Mouse (Mus musculus) layer of hippocampus, postnatal 10 days (tissue): Measurements from ENCODE around the gene Pcsk6. TPM values are rescaled to one million over a fixed set of nuclear protein-coding genes. Genes with fewer than 3 reads are reported as not detected.
A peak's percentile ranks its signal among the peaks of the same experiment; 100 is the strongest.
"Not testable (repeated sequence)": the region's sequence is repeated elsewhere in the genome, so short reads cannot be mapped to it uniquely, and the experiment has no call there.

Source experiments
- DNase-seq, 2 experiments: peaks; one replicate each; pipeline ENCODE4 v3.0.0; 2021; ENCODE audit warnings: low spot score in 2 of 2
- total RNA-seq, 2 experiments: library from RNA; stranded (reverse); gene quantifications; 2 replicates each; pipeline ENCODE4 v1.2.3; 2021

The Pcsk6 gene
- total RNA-seq, 2 experiments from 2014 or later: 10.8 to 11.6 TPM

GRCm38 (mm10) chr7:66046921-66047918 is 185.7 kb downstream of the Pcsk6 start:
- no peak for DNase-seq

- DNase-seq: no peak
Measured at GRCm38 (mm10) chr7:66047975-66048374, 186.4 kb downstream of the Pcsk6 start.

- no peak for DNase-seq
Measured at GRCm38 (mm10) chr7:66048446-66049230, 187.1 kb downstream of the Pcsk6 start.

- DNase-seq: no peak
Measured at GRCm38 (mm10) chr7:66053946-66054483, 192.5 kb downstream of the Pcsk6 start.

GRCm38 (mm10) chr7:66055356-66055755 is 193.8 kb downstream of the Pcsk6 start:
- DNase-seq: not testable (repeated sequence)

- DNase-seq: no peak
Measured at GRCm38 (mm10) chr7:66058703-66059102, 197.2 kb downstream of the Pcsk6 start, which contains the start of gene Snrpa1. TSS of gene Snrpa1 (plus strand) at chr7:66059003.

GRCm38 (mm10) chr7:66060066-66060956 is 198.8 kb downstream of the Pcsk6 start:
- peak; percentile 87 to 94 for DNase-seq

GRCm38 (mm10) chr7:66061057-66061456 is 199.5 kb downstream of the Pcsk6 start:
- DNase-seq: no peak

- peak in 1 of 2 experiments; percentile 32 for DNase-seq
Measured at GRCm38 (mm10) chr7:66076411-66076810, 214.9 kb downstream of the Pcsk6 start.

GRCm38 (mm10) chr7:66079364-66080230 is 218.1 kb downstream of the Pcsk6 start, which contains the start of gene Selenos:
TSS of gene Selenos (plus strand) at chr7:66079649.
- DNase-seq: peak; percentile 94 to 95

- no peak for DNase-seq
Measured at GRCm38 (mm10) chr7:66080231-66080613, 218.7 kb downstream of the Pcsk6 start.

- DNase-seq: no peak
Measured at GRCm38 (mm10) chr7:66083757-66084156, 222.2 kb downstream of the Pcsk6 start.

GRCm38 (mm10) chr7:66084546-66084945 is 223.0 kb downstream of the Pcsk6 start:
- no peak for DNase-seq

- no peak for DNase-seq
Measured at GRCm38 (mm10) chr7:66087652-66088051, 226.1 kb downstream of the Pcsk6 start.

GRCm38 (mm10) chr7:66088077-66088476 is 226.5 kb downstream of the Pcsk6 start:
- no peak for DNase-seq

GRCm38 (mm10) chr7:66090676-66091190 is 229.2 kb downstream of the Pcsk6 start:
- no peak for DNase-seq

- DNase-seq: no peak
Measured at GRCm38 (mm10) chr7:66091553-66091952, 230.0 kb downstream of the Pcsk6 start.

GRCm38 (mm10) chr7:66092656-66093055 is 231.1 kb downstream of the Pcsk6 start:
- no peak for DNase-seq

- no peak for DNase-seq
Measured at GRCm38 (mm10) chr7:66094141-66094540, 232.6 kb downstream of the Pcsk6 start.
